Mouse (Mus musculus) testis, adult 2 months (tissue): ENCODE measurements around the gene Hs3st2. TPM values are rescaled to one million over a fixed set of nuclear protein-coding genes. Genes with fewer than 3 reads are reported as not detected.

Source experiments
- H3K27ac ChIP-seq: fragments of 200-500 bp; 2 replicates; pipeline ENCODE4 v1.5.1; 2012; ENCODE audit warnings: low read depth, low read length; ENCODE audit not compliant: control insufficient read depth, insufficient read depth
- H3K27me3 ChIP-seq: fragments of 200-500 bp; 2 replicates; pipeline ENCODE4 v1.6.1; 2012; ENCODE audit warnings: mild to moderate bottlenecking, low read length, moderate library complexity; ENCODE audit not compliant: control insufficient read depth, insufficient read depth
- H3K36me3 ChIP-seq: fragments of 200-500 bp; 2 replicates; pipeline ENCODE4 v1.6.1; 2012; ENCODE audit warnings: mild to moderate bottlenecking, low read length; ENCODE audit not compliant: control insufficient read depth, insufficient read depth
- H3K4me1 ChIP-seq: fragments of 200-500 bp; 2 replicates; pipeline ENCODE4 v1.6.1; 2012; ENCODE audit warnings: low read length; ENCODE audit not compliant: control insufficient read depth, insufficient read depth
- H3K4me3 ChIP-seq: fragments of 200-500 bp; 2 replicates; pipeline ENCODE4 v1.5.1; 2012; ENCODE audit warnings: low read depth, mild to moderate bottlenecking, low read length, moderate library complexity, mixed read lengths; ENCODE audit not compliant: control insufficient read depth
- CTCF ChIP-seq: fragments of 200-500 bp; IDR thresholded peaks from 2 replicates; pipeline ENCODE4 v1.5.1; 2012; ENCODE audit warnings: low read depth, mild to moderate bottlenecking, inconsistent platforms, low read length, moderate library complexity; ENCODE audit not compliant: control insufficient read depth, insufficient read depth, insufficient replicate concordance
- POLR2A ChIP-seq: fragments of 200-500 bp; IDR thresholded peaks from 2 replicates; pipeline ENCODE4 v1.6.1; 2012; ENCODE audit warnings: low read depth, mild to moderate bottlenecking, inconsistent platforms, low read length, moderate library complexity; ENCODE audit not compliant: control insufficient read depth
- polyA plus RNA-seq: library from polyadenylated mRNA; depleted of rRNA; stranded (reverse); fragments of >200 nt; gene quantifications from 2 replicates; pipeline ENCODE4 v1.2.3, GENCODE M21; 2012

Gene Hs3st2
- polyA plus RNA-seq, 1 experiment: 0.04 TPM

DNA sequence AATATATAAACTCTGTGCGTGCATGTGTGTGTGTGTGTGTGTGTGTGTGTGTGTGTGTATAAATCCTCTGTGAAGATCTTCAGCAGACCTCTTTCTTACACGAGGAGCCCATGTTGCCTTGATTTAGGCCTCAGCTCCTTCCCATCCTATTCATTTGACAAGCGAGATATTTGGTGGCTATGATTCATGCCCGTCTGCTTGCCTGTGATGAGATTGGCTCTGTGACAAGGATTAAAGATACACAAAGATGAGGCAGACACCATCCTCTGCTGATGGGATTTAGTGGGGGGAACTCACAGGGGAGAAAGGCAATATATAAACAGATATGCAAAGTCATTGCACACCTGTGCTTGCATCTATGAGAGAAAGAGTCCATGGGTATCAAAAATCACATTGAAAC, 92.9 kb downstream of the Hs3st2 start:
- Histone ChIP-seq H3K4me3 (no peak overlapping the region), H3K4me1 (peaks cover 2% of the 10 kb centered on the region; the same call in 1 of the 2 replicates), H3K36me3 (no peaks in the 10 kb centered on the region), H3K27ac (no peak overlapping the region), H3K27me3 (no peaks in the 10 kb centered on the region)
- no peak for TF ChIP-seq POLR2A
- TF ChIP-seq CTCF: no peak

DNA sequence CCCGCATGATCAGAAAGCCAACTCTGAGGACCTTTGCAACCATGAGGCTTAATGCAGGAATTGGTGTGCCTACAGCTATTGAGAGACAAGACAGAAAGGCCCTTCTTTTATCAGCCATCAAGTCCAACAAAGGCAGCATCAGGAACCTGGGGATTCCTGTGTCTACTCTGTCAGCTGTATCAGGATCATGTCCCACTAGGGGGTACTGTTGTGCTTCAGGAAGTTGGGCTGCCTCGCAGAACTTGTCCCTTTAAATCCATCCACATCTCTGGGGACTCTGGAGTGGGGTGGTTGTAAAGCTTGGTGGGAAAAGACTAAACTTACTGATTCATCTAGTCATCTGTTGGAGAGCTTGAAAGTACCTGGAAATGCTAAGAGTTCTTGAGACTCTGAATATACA, 93.6 kb downstream of the Hs3st2 start:
- Histone ChIP-seq H3K27me3 (no peaks in the 10 kb centered on the region), H3K27ac (no peak overlapping the region), H3K36me3 (no peaks in the 10 kb centered on the region), H3K4me3 (no peak overlapping the region), H3K4me1 (peaks cover 2% of the 10 kb centered on the region; the same call in 1 of the 2 replicates)
- TF ChIP-seq CTCF: no peak
- no peak for TF ChIP-seq POLR2A

DNA sequence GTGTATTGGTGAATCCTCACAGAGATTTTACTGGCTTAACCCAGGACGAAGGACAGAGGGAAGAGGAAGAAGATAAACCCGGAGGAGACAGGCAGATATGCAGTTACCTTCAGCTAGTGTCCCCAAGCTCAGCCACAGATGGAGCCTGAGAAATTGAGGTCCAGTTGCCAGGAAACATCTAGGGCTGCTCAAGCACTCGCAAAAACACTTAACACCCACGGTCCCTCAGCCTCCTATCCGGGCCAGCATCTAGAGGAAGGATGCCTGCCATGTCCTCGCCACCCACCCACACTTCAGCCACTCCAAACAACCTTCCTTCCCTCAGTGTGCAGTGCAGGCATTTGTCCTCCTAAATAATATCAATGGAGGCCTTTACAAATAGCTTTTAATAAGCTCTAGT, 95.6 kb downstream of the Hs3st2 start:
- Histone ChIP-seq H3K27ac (no peak overlapping the region), H3K4me1 (no peaks in the 10 kb centered on the region), H3K27me3 (no peaks in the 10 kb centered on the region), H3K4me3 (no peak overlapping the region), H3K36me3 (no peaks in the 10 kb centered on the region)
- no peak for TF ChIP-seq CTCF
- TF ChIP-seq POLR2A: no peak

DNA sequence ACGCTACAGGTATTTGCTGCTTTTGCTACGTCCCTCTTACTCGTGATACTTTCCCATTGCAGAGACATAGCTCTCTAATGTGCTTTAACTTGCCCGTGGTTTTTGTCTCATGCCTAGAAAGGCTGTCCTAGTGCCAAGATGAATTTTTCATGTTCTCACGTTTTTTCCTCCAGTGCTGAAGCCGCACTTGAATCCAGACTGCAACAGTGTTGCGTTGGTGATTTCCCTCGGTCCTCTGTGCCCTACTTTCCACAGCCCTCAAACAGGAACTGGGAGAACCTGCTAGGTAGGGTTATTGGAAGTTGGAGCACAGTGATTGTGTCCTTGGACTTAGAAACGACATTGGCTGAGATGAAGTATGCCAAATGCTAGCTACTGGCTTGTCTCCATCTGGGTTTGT, 97.7 kb downstream of the Hs3st2 start:
- Histone ChIP-seq H3K27ac (no peak overlapping the region), H3K4me3 (no peak overlapping the region), H3K4me1 (no peaks in the 10 kb centered on the region), H3K27me3 (no peaks in the 10 kb centered on the region), H3K36me3 (no peaks in the 10 kb centered on the region)
- TF ChIP-seq POLR2A (no peak), CTCF (no peak)

DNA sequence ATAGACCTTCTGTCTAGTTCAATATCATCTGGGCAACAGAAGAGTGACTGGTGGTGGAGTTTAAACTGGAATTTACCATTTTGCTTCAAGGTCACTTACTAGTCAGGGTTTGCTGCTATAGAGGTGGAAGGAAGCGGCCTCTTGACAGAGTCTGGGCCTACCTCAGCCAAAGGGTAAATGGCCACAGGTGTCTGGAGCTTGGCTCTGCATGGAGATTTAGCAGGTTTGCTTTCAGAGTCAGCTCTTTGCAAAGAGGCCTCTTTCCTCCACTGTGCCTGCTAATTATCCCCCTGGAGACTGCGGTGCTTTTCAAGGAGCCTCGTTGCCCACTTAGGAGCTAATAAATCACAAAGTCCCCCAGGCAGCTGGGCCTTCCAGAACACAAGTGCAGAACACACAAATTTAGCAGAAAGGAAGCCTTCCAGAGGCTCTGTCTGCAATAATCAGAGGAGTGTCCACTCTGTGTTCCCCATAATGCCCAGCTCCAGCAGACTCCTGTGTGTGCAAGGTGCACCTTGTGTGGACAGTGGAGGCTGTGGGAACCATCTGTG, 99.9 kb downstream of the Hs3st2 start:
- Histone ChIP-seq H3K4me1 (no peaks in the 10 kb centered on the region), H3K27ac (no peak overlapping the region), H3K36me3 (no peaks in the 10 kb centered on the region), H3K27me3 (no peaks in the 10 kb centered on the region), H3K4me3 (no peak overlapping the region)
- TF ChIP-seq POLR2A (no peak), CTCF (no peak)

DNA sequence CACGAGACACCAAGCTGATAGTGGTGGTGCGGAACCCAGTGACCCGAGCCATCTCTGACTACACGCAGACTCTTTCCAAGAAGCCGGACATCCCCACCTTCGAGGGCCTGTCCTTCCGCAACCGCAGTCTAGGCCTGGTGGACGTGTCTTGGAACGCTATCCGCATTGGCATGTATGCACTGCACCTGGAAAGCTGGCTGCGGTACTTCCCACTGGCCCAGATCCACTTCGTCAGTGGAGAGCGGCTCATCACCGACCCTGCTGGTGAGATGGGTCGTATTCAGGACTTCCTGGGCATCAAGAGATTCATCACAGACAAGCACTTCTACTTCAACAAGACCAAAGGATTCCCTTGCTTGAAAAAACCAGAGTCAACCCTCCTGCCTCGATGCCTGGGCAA, 108.9 kb downstream of the Hs3st2 start:
- Histone ChIP-seq H3K4me1 (no peaks in the 10 kb centered on the region), H3K36me3 (no peaks in the 10 kb centered on the region), H3K4me3 (no peak overlapping the region), H3K27ac (no peak overlapping the region), H3K27me3 (no peaks in the 10 kb centered on the region)
- no peak for TF ChIP-seq POLR2A

DNA sequence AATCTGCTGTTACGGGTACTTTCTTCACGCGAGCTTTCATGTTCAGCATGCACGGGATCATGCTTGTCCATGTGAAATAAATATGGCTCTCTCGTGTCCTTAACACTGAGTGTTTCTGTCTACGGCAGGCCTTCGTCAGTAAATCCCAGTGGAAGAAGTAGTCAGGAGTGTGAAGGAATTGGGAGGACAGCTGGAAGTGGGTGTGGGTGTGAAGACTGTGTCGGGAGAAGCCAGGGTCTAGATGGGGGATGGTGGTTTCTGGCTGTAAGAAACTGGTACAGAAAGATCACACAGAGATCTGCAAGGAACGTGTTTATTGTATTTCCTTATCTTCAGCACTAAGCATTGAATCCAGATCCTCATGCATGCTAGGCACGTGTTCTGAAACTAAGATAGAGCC, 110.0 kb downstream of the Hs3st2 start:
- TF ChIP-seq POLR2A: no peak
- TF ChIP-seq CTCF: no peak
- no peaks in the 10 kb centered on the region for H3K36me3 ChIP-seq
- no peaks in the 10 kb centered on the region for H3K27me3 ChIP-seq
- H3K27ac ChIP-seq: no peak overlapping the region
- H3K4me3 ChIP-seq: no peak overlapping the region
- H3K4me1 ChIP-seq: no peaks in the 10 kb centered on the region

DNA sequence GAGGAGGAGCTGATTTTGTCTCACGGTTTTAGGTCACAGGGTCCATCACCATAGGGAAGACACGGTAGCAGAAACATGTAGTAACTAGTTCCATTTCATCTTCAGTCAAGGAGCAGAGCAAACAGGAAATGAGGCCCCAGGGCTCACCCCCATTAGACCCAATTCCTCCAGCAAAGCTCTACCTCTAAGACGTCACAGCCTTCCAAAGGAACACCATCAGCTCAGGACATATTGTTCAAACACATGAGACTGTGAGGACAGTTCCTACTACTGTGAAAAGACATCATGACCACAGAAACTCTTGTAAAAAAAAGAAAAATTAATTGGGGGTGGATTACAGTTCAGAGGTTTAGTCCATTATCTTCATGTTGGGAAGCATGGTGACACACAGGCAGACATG, 125.1 kb downstream of the Hs3st2 start:
- no peaks in the 10 kb centered on the region for H3K27me3 ChIP-seq
- TF ChIP-seq POLR2A (no peak), CTCF (no peak)
- no peaks in the 10 kb centered on the region for H3K4me1 ChIP-seq
- H3K4me3 ChIP-seq: no peak overlapping the region
- H3K36me3 ChIP-seq: no peaks in the 10 kb centered on the region
- H3K27ac ChIP-seq: no peak overlapping the region
